24 mouse cellular contexts compared by ENCODE assay signal in genomic region chr12:76897006-76897405, GRCm38 (mm10).
DNase-seq lines count a peak whose midpoint lies in the region; ATAC-seq lines count a peak whose summit lies in the region.
"Had no signal": no experiment of that assay in that cellular context is flagged by ENCODE, and none has a peak within 500 bp of the region (broad histone marks: within the 10 kb centered on the region; RNA-seq: fewer than 3 reads in every experiment).

No protein-coding gene starts in this region.

- H3K4me1 ChIP-seq in limb, embryonic 13.5 days, result peaks cover 26% of the 10 kb centered on the region
- peaks cover 15% of the 10 kb centered on the region for H3K4me1 ChIP-seq in limb, embryonic 10.5 days
- H3K4me1 ChIP-seq in kidney, embryonic 15.5 days, result 0 out of 2 replicates have a peak, but pooled peaks cover 4% of the 10 kb centered on the region

- H3K9ac ChIP-seq in limb, embryonic 13.5 days, result no peak overlapping the region
- no peak overlapping the region for H3K9ac ChIP-seq in kidney, embryonic 15.5 days
- H3K9ac ChIP-seq: forebrain, embryonic 13.5 days; heart, embryonic 13.5 days; hindbrain, embryonic 14.5 days had no signal

- 55% methylated on average over 10 of the region's 10 CpGs for WGBS in limb, embryonic 13.5 days
- 94% methylated on average over 10 of the region's 10 CpGs for WGBS in limb, embryonic 10.5 days
- 82% methylated on average over 10 of the region's 10 CpGs for WGBS in kidney, embryonic 15.5 days

- peaks cover 30% of the 10 kb centered on the region for H3K36me3 ChIP-seq in limb, embryonic 13.5 days
- H3K36me3 ChIP-seq in limb, embryonic 10.5 days, result peaks cover 19% of the 10 kb centered on the region
- H3K36me3 ChIP-seq in kidney, embryonic 15.5 days, result peaks cover 37% of the 10 kb centered on the region

- no peaks in the 10 kb centered on the region for H3K27me3 ChIP-seq in limb, embryonic 13.5 days
- no peaks in the 10 kb centered on the region for H3K27me3 ChIP-seq in limb, embryonic 10.5 days (ENCODE audit: low read depth, poor library complexity, severe bottlenecking)
- no peaks in the 10 kb centered on the region for H3K27me3 ChIP-seq in kidney, embryonic 15.5 days
- H3K27me3 ChIP-seq: forebrain, embryonic 13.5 days; heart, embryonic 13.5 days had no signal

- H3K9me3 ChIP-seq in limb, embryonic 13.5 days, result no peaks in the 10 kb centered on the region
- no peaks in the 10 kb centered on the region for H3K9me3 ChIP-seq in limb, embryonic 10.5 days (replicated peaks)
- H3K9me3 ChIP-seq in kidney, embryonic 15.5 days (replicated peaks), result no peaks in the 10 kb centered on the region
- H3K9me3 ChIP-seq: forebrain, embryonic 10.5 days; forebrain, embryonic 13.5 days; heart, embryonic 10.5 days; heart, embryonic 13.5 days had no signal

- peak; percentile 48; the same call in 1 of the 2 replicates for ATAC-seq in limb, embryonic 13.5 days (ENCODE audit: low FRiP score, low read depth)
- ATAC-seq in CD4-positive, CD25-positive, alpha-beta regulatory T cell, adult 4 months, result no peak
- ATAC-seq in kidney, embryonic 15.5 days (replicated peaks; ENCODE audit: low FRiP score), result no peak
- ATAC-seq: forebrain, embryonic 13.5 days; forebrain, embryonic 16.5 days; hindbrain, postnatal 0 days; inflammation-experienced regulatory T-cells, adult 6 months; intestine, embryonic 16.5 days had no signal

- H3K4me2 ChIP-seq in limb, embryonic 13.5 days (replicated peaks), result no peak overlapping the region
- no peak overlapping the region for H3K4me2 ChIP-seq in kidney, embryonic 15.5 days
- H3K4me2 ChIP-seq: forebrain, embryonic 13.5 days; heart, embryonic 13.5 days; hindbrain, embryonic 14.5 days had no signal

- H3K4me3 ChIP-seq in limb, embryonic 13.5 days, result no peak overlapping the region
- no peak overlapping the region for H3K4me3 ChIP-seq in limb, embryonic 10.5 days
- H3K4me3 ChIP-seq in kidney, embryonic 15.5 days (replicated peaks), result no peak overlapping the region
- H3K4me3 ChIP-seq: forebrain, embryonic 10.5 days; forebrain, embryonic 13.5 days; heart, adult 2 months; heart, embryonic 10.5 days; heart, embryonic 13.5 days had no signal

- H3K27ac ChIP-seq in limb, embryonic 13.5 days, result 0 out of 2 replicates have a peak overlapping the region, but pooled peaks have one; percentile 33
- H3K27ac ChIP-seq in limb, embryonic 10.5 days, result no peak overlapping the region
- no peak overlapping the region for H3K27ac ChIP-seq in kidney, embryonic 15.5 days
- H3K27ac ChIP-seq: forebrain, embryonic 10.5 days; forebrain, embryonic 13.5 days; heart, adult 2 months; hindbrain, embryonic 14.5 days; hindbrain, postnatal 0 days had no signal

- peak; percentile 70 for DNase-seq in gastrocnemius, adult 18-20 months (ENCODE audit: low spot score)
- no peak for DNase-seq in gastrocnemius, postnatal 10 days
- DNase-seq in limb, embryonic 10.5 days (ENCODE audit: low spot score), result no peak
- peak; percentile 35 for DNase-seq in brain, adult 2 months (ENCODE audit: low read depth, low spot score)
- DNase-seq: adrenal gland, adult 2 months; adrenal gland, postnatal 14 days; cerebellum, adult 11-12 months; cerebellum, postnatal 14 days; heart, adult 2 months; heart, postnatal 14 days; heart, postnatal 4 days; kidney, adult 18-20 months had no signal

Comparison
In these comparisons a context has a peak if more than half of its experiments do, and no peak if none do; other contexts are left out.
1. DNase-seq: peak in gastrocnemius, adult 18-20 months (single experiment) and brain, adult 2 months (single experiment); none in gastrocnemius, postnatal 10 days (single experiment) and limb, embryonic 10.5 days (single experiment).